Comparison of ENCODE assay signal across 8 mouse cellular contexts in the genomic region with DNA sequence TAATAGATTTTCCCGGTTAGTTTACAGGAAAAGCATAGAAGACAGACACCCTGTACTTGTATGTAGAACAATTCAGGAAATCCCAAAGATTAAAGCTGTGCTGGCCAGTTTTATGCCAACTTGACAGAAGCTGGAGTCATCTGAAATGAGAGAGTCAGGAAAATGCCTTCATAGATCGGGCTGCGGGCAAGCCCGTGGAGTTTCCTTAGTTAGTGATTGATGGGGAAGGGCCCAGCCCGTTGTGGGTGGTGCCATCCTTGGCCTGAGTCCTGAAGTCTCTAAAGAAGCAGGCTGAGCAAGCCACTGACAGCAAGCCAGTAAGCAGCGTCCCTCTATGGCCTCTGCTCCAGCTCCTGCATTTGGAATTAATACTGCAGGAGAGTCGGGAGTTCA. TPM values are rescaled to one million over a fixed set of nuclear protein-coding genes. Genes with fewer than 3 reads are reported as not detected.
DNase-seq lines count a peak whose midpoint lies in the region; ATAC-seq and TF ChIP-seq lines count a peak whose summit lies in the region.

No protein-coding gene starts in this region.

- H3K27me3 ChIP-seq in liver, embryonic 16.5 days (ENCODE audit: control insufficient read depth, insufficient read depth, low read depth, low read length): no peaks in the 10 kb centered on the region
- H3K27me3 ChIP-seq in hindbrain, postnatal 0 days (ENCODE audit: insufficient read depth, low read length): no peaks in the 10 kb centered on the region

- no peak for TF ChIP-seq CTCF in hindbrain, postnatal 0 days (IDR thresholded peaks at IDR 0.05; ENCODE audit: low read depth)

- peak overlapping the region; percentile 34; the same call in 1 of the 2 replicates for H3K4me2 ChIP-seq in liver, embryonic 16.5 days (ENCODE audit: low read depth, low read length)
- no peak overlapping the region for H3K4me2 ChIP-seq in hindbrain, postnatal 0 days (ENCODE audit: low read depth, low read length)

- H3K27ac ChIP-seq in liver, embryonic 16.5 days (ENCODE audit: low read length): peak overlapping the region; percentile 16
- H3K27ac ChIP-seq in hindbrain, postnatal 0 days: no peak overlapping the region

- DNase-seq in 416B (ENCODE audit: low read depth): peak; percentile 79
- DNase-seq in ZHBTc4 (ENCODE audit: low read depth, low spot score): peak; percentile 52
- peak; percentile 37 for DNase-seq in kidney, adult 11 months
- no peak for DNase-seq in spleen, adult 12 weeks (ENCODE audit: low spot score)
- no peak for DNase-seq in thymus, postnatal 4 days
- no peak for DNase-seq in right cerebral cortex, postnatal 25 days
- DNase-seq in hindbrain, postnatal 0 days (ENCODE audit: low spot score): no peak

- 9% methylated on average over 7 of the region's 7 CpGs for WGBS in liver, embryonic 16.5 days (ENCODE audit: insufficient replicate concordance)
- 21% methylated on average over 7 of the region's 7 CpGs for WGBS in hindbrain, postnatal 0 days

- peak overlapping the region; percentile 5; the same call in 1 of the 2 replicates for H3K4me3 ChIP-seq in liver, embryonic 16.5 days (ENCODE audit: low read depth, low read length)
- H3K4me3 ChIP-seq in hindbrain, postnatal 0 days (ENCODE audit: low read length): no peak overlapping the region

- no peak overlapping the region for H3K9ac ChIP-seq in liver, embryonic 16.5 days (ENCODE audit: low read depth, low read length)
- H3K9ac ChIP-seq in hindbrain, postnatal 0 days (replicated peaks; ENCODE audit: low read length): no peak overlapping the region

- H3K36me3 ChIP-seq in liver, embryonic 16.5 days (ENCODE audit: control insufficient read depth, insufficient read depth): no peaks in the 10 kb centered on the region
- no peaks in the 10 kb centered on the region for H3K36me3 ChIP-seq in hindbrain, postnatal 0 days (ENCODE audit: insufficient read depth, low read length)

- 0 out of 2 replicates have a peak, but pooled peaks have one; percentile 13 for ATAC-seq in liver, embryonic 16.5 days (ENCODE audit: low read depth)
- no peak for ATAC-seq in hindbrain, postnatal 0 days

- no peaks in the 10 kb centered on the region for H3K9me3 ChIP-seq in liver, embryonic 16.5 days (replicated peaks; ENCODE audit: control insufficient read depth, low read length)
- H3K9me3 ChIP-seq in hindbrain, postnatal 0 days (ENCODE audit: low read length): no peaks in the 10 kb centered on the region

- peaks cover 6% of the 10 kb centered on the region; the same call in 1 of the 2 replicates for H3K4me1 ChIP-seq in liver, embryonic 16.5 days (ENCODE audit: control insufficient read depth, low read depth, low read length)
- no peaks in the 10 kb centered on the region for H3K4me1 ChIP-seq in hindbrain, postnatal 0 days (ENCODE audit: insufficient read depth, low read length)

RNA-seq across cellular contexts. Expression of a gene that starts 39.2 kb away (rescaled TPM):
- 517 and 560 TPM in 2 replicates for polyA plus RNA-seq in liver, embryonic 16.5 days (2015; fragmentation: Nextera tagmentation; extraction: Ambion mirVana)
- total RNA-seq in hindbrain, postnatal 0 days (2014; rRNA removed): 195 and 225 TPM in 2 replicates
- polyA plus RNA-seq in hindbrain, postnatal 0 days (2015; fragmentation: Nextera tagmentation; extraction: Ambion mirVana): 1,094 and 1,203 TPM in 2 replicates

RNA-seq across cellular contexts. Expression of a gene that starts 41.7 kb away (rescaled TPM):
- 69.9 and 79.4 TPM in 2 replicates for polyA plus RNA-seq in liver, embryonic 16.5 days (2015; fragmentation: Nextera tagmentation; extraction: Ambion mirVana)
- 28.0 and 31.1 TPM in 2 replicates for total RNA-seq in hindbrain, postnatal 0 days (2014; rRNA removed)
- polyA plus RNA-seq in hindbrain, postnatal 0 days (2015; fragmentation: Nextera tagmentation; extraction: Ambion mirVana): 20.4 and 22.6 TPM in 2 replicates

Comparison
In these comparisons a context has a peak if more than half of its experiments do, and no peak if none do; other contexts are left out.
1. DNase-seq: peak in 416B (single experiment), ZHBTc4 (single experiment) and kidney, adult 11 months (single experiment); none in spleen, adult 12 weeks (single experiment), thymus, postnatal 4 days (single experiment), right cerebral cortex, postnatal 25 days (single experiment) and hindbrain, postnatal 0 days (single experiment).